Mouse (Mus musculus): ENCODE data around the gene Grm4. TPM values are rescaled to one million over a fixed set of nuclear protein-coding genes. Genes with fewer than 3 reads are reported as not detected.

The Grm4 gene
- polyA plus RNA-seq, 1 experiment from 2014 or later = 0.19 TPM

- 71% methylated on average over 16 of the region's 16 CpGs for WGBS
- H3K4me3 ChIP-seq (replicated peaks; ENCODE audit: low read length) = no peak overlapping the region
- H3K36me3 ChIP-seq (ENCODE audit: control insufficient read depth, insufficient read depth, low read length) = no peaks in the 10 kb centered on the region
- no peak overlapping the region for H3K27ac ChIP-seq (ENCODE audit: low read length)
- H3K27me3 ChIP-seq (ENCODE audit: control insufficient read depth, insufficient read depth, low read length) = no peaks in the 10 kb centered on the region
- no peak overlapping the region for H3K9ac ChIP-seq (ENCODE audit: low read length)
- H3K4me1 ChIP-seq (ENCODE audit: control insufficient read depth, insufficient read depth, low read length) = no peaks in the 10 kb centered on the region
- no peak overlapping the region for H3K4me2 ChIP-seq (ENCODE audit: low read depth, low read length)
- H3K9me3 ChIP-seq (replicated peaks; ENCODE audit: control insufficient read depth, low read length) = no peaks in the 10 kb centered on the region
- no peak for ATAC-seq (ENCODE audit: insufficient read depth, low FRiP score)
Observed at GRCm38 (mm10) chr17:27488173-27488823, 32.9 kb downstream of the Grm4 start.

GRCm38 (mm10) chr17:27485940-27486339 lies 35.3 kb downstream of the Grm4 start:
- no peak for ATAC-seq (ENCODE audit: insufficient read depth, low FRiP score)
- Histone ChIP-seq H3K36me3 (ENCODE audit: control insufficient read depth, insufficient read depth, low read length) (no peaks in the 10 kb centered on the region), H3K9me3 (replicated peaks; ENCODE audit: control insufficient read depth, low read length) (no peaks in the 10 kb centered on the region), H3K9ac (ENCODE audit: low read length) (no peak overlapping the region), H3K4me3 (replicated peaks; ENCODE audit: low read length) (no peak overlapping the region), H3K4me1 (ENCODE audit: control insufficient read depth, insufficient read depth, low read length) (no peaks in the 10 kb centered on the region), H3K27me3 (ENCODE audit: control insufficient read depth, insufficient read depth, low read length) (no peaks in the 10 kb centered on the region), H3K27ac (ENCODE audit: low read length) (no peak overlapping the region), H3K4me2 (ENCODE audit: low read depth, low read length) (no peak overlapping the region)
- WGBS = 38% methylated on average over 8 of the region's 8 CpGs

GRCm38 (mm10) chr17:27483571-27483970 lies 37.6 kb downstream of the Grm4 start:
- Histone ChIP-seq H3K4me2 (ENCODE audit: low read depth, low read length) (no peak overlapping the region), H3K27me3 (ENCODE audit: control insufficient read depth, insufficient read depth, low read length) (no peaks in the 10 kb centered on the region), H3K4me1 (ENCODE audit: control insufficient read depth, insufficient read depth, low read length) (no peaks in the 10 kb centered on the region; the same call in 1 of the 2 replicates), H3K9ac (ENCODE audit: low read length) (no peak overlapping the region), H3K27ac (ENCODE audit: low read length) (no peak overlapping the region), H3K36me3 (ENCODE audit: control insufficient read depth, insufficient read depth, low read length) (no peaks in the 10 kb centered on the region), H3K4me3 (replicated peaks; ENCODE audit: low read length) (no peak overlapping the region), H3K9me3 (replicated peaks; ENCODE audit: control insufficient read depth, low read length) (no peaks in the 10 kb centered on the region)
- 76% methylated on average over 3 of the region's 3 CpGs for WGBS
- no peak for ATAC-seq (ENCODE audit: insufficient read depth, low FRiP score)

- Histone ChIP-seq H3K9me3 (replicated peaks; ENCODE audit: control insufficient read depth, low read length) (no peaks in the 10 kb centered on the region), H3K36me3 (ENCODE audit: control insufficient read depth, insufficient read depth, low read length) (no peaks in the 10 kb centered on the region), H3K4me3 (replicated peaks; ENCODE audit: low read length) (no peak overlapping the region), H3K9ac (ENCODE audit: low read length) (no peak overlapping the region), H3K27ac (ENCODE audit: low read length) (peak overlapping the region; percentile 41), H3K4me1 (ENCODE audit: control insufficient read depth, insufficient read depth, low read length) (no peaks in the 10 kb centered on the region; the same call in 1 of the 2 replicates), H3K4me2 (ENCODE audit: low read depth, low read length) (peak overlapping the region; percentile 30), H3K27me3 (ENCODE audit: control insufficient read depth, insufficient read depth, low read length) (no peaks in the 10 kb centered on the region)
- ATAC-seq (ENCODE audit: insufficient read depth, low FRiP score) = peak; percentile 74
- 40% methylated on average over 29 of the region's 29 CpGs for WGBS
Observed at GRCm38 (mm10) chr17:27480143-27481103, 40.8 kb downstream of the Grm4 start.

GRCm38 (mm10) chr17:27475650-27476049 lies 45.6 kb downstream of the Grm4 start:
- Histone ChIP-seq H3K4me1 (ENCODE audit: control insufficient read depth, insufficient read depth, low read length) (no peaks in the 10 kb centered on the region; the same call in 1 of the 2 replicates), H3K9ac (ENCODE audit: low read length) (no peak overlapping the region), H3K4me3 (replicated peaks; ENCODE audit: low read length) (no peak overlapping the region), H3K27ac (ENCODE audit: low read length) (no peak overlapping the region), H3K36me3 (ENCODE audit: control insufficient read depth, insufficient read depth, low read length) (no peaks in the 10 kb centered on the region), H3K9me3 (replicated peaks; ENCODE audit: control insufficient read depth, low read length) (no peaks in the 10 kb centered on the region), H3K27me3 (ENCODE audit: control insufficient read depth, insufficient read depth, low read length) (no peaks in the 10 kb centered on the region), H3K4me2 (ENCODE audit: low read depth, low read length) (no peak overlapping the region)
- WGBS = 90% methylated on average over 11 of the region's 11 CpGs
- no peak for ATAC-seq (ENCODE audit: insufficient read depth, low FRiP score)

- H3K9ac ChIP-seq (ENCODE audit: low read length) = no peak overlapping the region
- H3K36me3 ChIP-seq (ENCODE audit: control insufficient read depth, insufficient read depth, low read length) = no peaks in the 10 kb centered on the region
- H3K4me3 ChIP-seq (replicated peaks; ENCODE audit: low read length) = no peak overlapping the region
- no peak for ATAC-seq (ENCODE audit: insufficient read depth, low FRiP score)
- WGBS = 22% methylated on average over 6 of the region's 6 CpGs
- H3K27ac ChIP-seq (ENCODE audit: low read length) = no peak overlapping the region
- H3K9me3 ChIP-seq (replicated peaks; ENCODE audit: control insufficient read depth, low read length) = no peaks in the 10 kb centered on the region
- no peaks in the 10 kb centered on the region for H3K4me1 ChIP-seq (ENCODE audit: control insufficient read depth, insufficient read depth, low read length)
- H3K4me2 ChIP-seq (ENCODE audit: low read depth, low read length) = no peak overlapping the region
- no peaks in the 10 kb centered on the region for H3K27me3 ChIP-seq (ENCODE audit: control insufficient read depth, insufficient read depth, low read length)
Observed at GRCm38 (mm10) chr17:27466620-27467019, 54.6 kb downstream of the Grm4 start.

- Histone ChIP-seq H3K36me3 (ENCODE audit: control insufficient read depth, insufficient read depth, low read length) (no peaks in the 10 kb centered on the region), H3K4me3 (replicated peaks; ENCODE audit: low read length) (no peak overlapping the region), H3K27me3 (ENCODE audit: control insufficient read depth, insufficient read depth, low read length) (no peaks in the 10 kb centered on the region), H3K4me2 (ENCODE audit: low read depth, low read length) (no peak overlapping the region), H3K9ac (ENCODE audit: low read length) (no peak overlapping the region), H3K9me3 (replicated peaks; ENCODE audit: control insufficient read depth, low read length) (no peaks in the 10 kb centered on the region), H3K4me1 (ENCODE audit: control insufficient read depth, insufficient read depth, low read length) (no peaks in the 10 kb centered on the region), H3K27ac (ENCODE audit: low read length) (no peak overlapping the region)
- ATAC-seq (ENCODE audit: insufficient read depth, low FRiP score) = no peak
- 76% methylated on average over 8 of the region's 8 CpGs for WGBS
Observed at GRCm38 (mm10) chr17:27465924-27466323, 55.3 kb downstream of the Grm4 start.

- Histone ChIP-seq H3K27ac (ENCODE audit: low read length) (no peak overlapping the region), H3K4me2 (ENCODE audit: low read depth, low read length) (no peak overlapping the region), H3K9ac (ENCODE audit: low read length) (no peak overlapping the region), H3K4me3 (replicated peaks; ENCODE audit: low read length) (no peak overlapping the region), H3K27me3 (ENCODE audit: control insufficient read depth, insufficient read depth, low read length) (no peaks in the 10 kb centered on the region), H3K36me3 (ENCODE audit: control insufficient read depth, insufficient read depth, low read length) (no peaks in the 10 kb centered on the region), H3K4me1 (ENCODE audit: control insufficient read depth, insufficient read depth, low read length) (no peaks in the 10 kb centered on the region), H3K9me3 (replicated peaks; ENCODE audit: control insufficient read depth, low read length) (no peaks in the 10 kb centered on the region)
- no peak for ATAC-seq (ENCODE audit: insufficient read depth, low FRiP score)
- 44% methylated on average over 8 of the region's 8 CpGs for WGBS
Observed at GRCm38 (mm10) chr17:27464327-27464962, 56.8 kb downstream of the Grm4 start.

GRCm38 (mm10) chr17:27459979-27460378 lies 61.2 kb downstream of the Grm4 start:
- no peak for ATAC-seq (ENCODE audit: insufficient read depth, low FRiP score)
- no peaks in the 10 kb centered on the region for H3K4me1 ChIP-seq (ENCODE audit: control insufficient read depth, insufficient read depth, low read length)
- no peak overlapping the region for H3K4me2 ChIP-seq (ENCODE audit: low read depth, low read length)
- no peaks in the 10 kb centered on the region; the same call in 1 of the 2 replicates for H3K27me3 ChIP-seq (ENCODE audit: control insufficient read depth, insufficient read depth, low read length)
- WGBS = 73% methylated on average over 10 of the region's 10 CpGs
- H3K27ac ChIP-seq (ENCODE audit: low read length) = no peak overlapping the region
- H3K36me3 ChIP-seq (ENCODE audit: control insufficient read depth, insufficient read depth, low read length) = no peaks in the 10 kb centered on the region
- no peaks in the 10 kb centered on the region for H3K9me3 ChIP-seq (replicated peaks; ENCODE audit: control insufficient read depth, low read length)
- no peak overlapping the region for H3K9ac ChIP-seq (ENCODE audit: low read length)
- H3K4me3 ChIP-seq (replicated peaks; ENCODE audit: low read length) = no peak overlapping the region
